Mouse (Mus musculus): ENCODE results near the gene Bglap2.

DNA sequence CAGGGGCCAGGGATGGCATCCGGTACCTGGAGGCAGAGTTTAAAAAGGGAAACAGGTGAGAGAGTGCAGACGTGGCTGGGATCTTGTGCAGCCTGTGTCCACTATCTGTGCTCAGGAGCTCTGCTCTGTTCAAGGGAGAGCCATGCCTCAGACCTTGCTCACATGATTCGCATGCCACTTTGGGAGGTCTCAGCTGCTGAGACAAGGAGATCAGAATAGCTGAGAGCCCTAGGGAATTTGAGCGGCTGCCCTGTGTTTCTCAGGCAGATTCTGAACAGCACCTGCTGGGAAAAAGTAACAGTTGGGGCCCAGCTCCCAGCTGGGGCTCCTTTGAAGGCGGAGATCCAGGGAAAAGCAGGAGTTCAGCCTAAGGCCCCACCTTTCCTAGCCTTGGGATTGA lies 18.9 kb downstream of the Bglap2 start:
- no peak for TF ChIP-seq CTCF (IDR thresholded peaks at IDR 0.05; ENCODE audit: low read depth)
- TF ChIP-seq EP300 (optimal IDR thresholded peaks at IDR 0.05), result no peak
